Comparison of ENCODE assay signal across 13 mouse cellular contexts in the genomic region with DNA sequence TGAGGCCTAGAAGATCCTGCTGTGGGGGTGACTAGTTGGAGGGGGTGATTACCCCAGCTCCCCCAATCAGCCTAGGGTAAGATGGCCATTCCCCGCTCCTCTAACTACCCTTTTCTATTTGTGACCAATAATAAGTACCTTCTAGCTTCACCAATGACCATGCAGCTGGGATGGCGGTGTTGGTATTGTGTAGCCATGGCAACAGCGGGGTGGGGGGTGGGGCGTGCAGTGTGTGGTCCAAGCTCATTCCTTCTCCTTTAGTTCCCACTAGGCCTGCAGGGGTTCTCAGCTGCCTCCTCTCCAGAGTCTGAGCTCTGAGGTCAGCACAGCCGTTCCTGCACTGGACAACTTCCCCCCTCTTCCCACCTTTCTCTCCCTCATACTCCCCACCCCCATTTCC. TPM values are rescaled to one million over a fixed set of nuclear protein-coding genes. Genes with fewer than 3 reads are reported as not detected.
DNase-seq lines count a peak whose midpoint lies in the region; ATAC-seq and TF ChIP-seq lines count a peak whose summit lies in the region.
"Had no signal": no experiment of that assay in that cellular context is flagged by ENCODE, and none has a peak within 500 bp of the region (broad histone marks: within the 10 kb centered on the region; RNA-seq: fewer than 3 reads in every experiment).

No protein-coding gene starts in this region.

- ATAC-seq in midbrain, embryonic 13.5 days = peak; percentile 82
- ATAC-seq: intestine, embryonic 15.5 days had no signal

- no peaks in the 10 kb centered on the region for H3K27me3 ChIP-seq in heart, adult 2 months (ENCODE audit: control insufficient read depth, insufficient read depth, low read length)
- H3K27me3 ChIP-seq in midbrain, embryonic 13.5 days = no peaks in the 10 kb centered on the region
- H3K27me3 ChIP-seq: intestine, embryonic 15.5 days had no signal

- WGBS in heart, adult 2 months = 58% methylated on average over 5 of the region's 5 CpGs
- WGBS in midbrain, embryonic 13.5 days = 5% methylated on average over 5 of the region's 5 CpGs

- peak overlapping the region; percentile 70; the same call in 1 of the 2 replicates for H3K27ac ChIP-seq in heart, adult 2 months
- peak overlapping the region; percentile 53 for H3K27ac ChIP-seq in midbrain, embryonic 13.5 days
- H3K27ac ChIP-seq: intestine, embryonic 15.5 days had no signal

- H3K9me3 ChIP-seq in midbrain, embryonic 13.5 days = no peaks in the 10 kb centered on the region
- H3K9me3 ChIP-seq: intestine, embryonic 15.5 days had no signal

- no peak overlapping the region for H3K4me3 ChIP-seq in heart, adult 2 months
- H3K4me3 ChIP-seq in midbrain, embryonic 13.5 days (replicated peaks) = no peak overlapping the region
- H3K4me3 ChIP-seq: erythroblast, embryonic 14.5 days; intestine, embryonic 15.5 days had no signal

- TF ChIP-seq CTCF in heart, adult 2 months (IDR thresholded peaks at IDR 0.05) = no peak

- H3K9ac ChIP-seq in heart, adult 2 months (ENCODE audit: low read depth, low read length) = no peak overlapping the region
- H3K9ac ChIP-seq in midbrain, embryonic 13.5 days (replicated peaks) = no peak overlapping the region
- H3K9ac ChIP-seq: intestine, embryonic 15.5 days had no signal

- H3K4me2 ChIP-seq in midbrain, embryonic 13.5 days (replicated peaks) = no peak overlapping the region
- H3K4me2 ChIP-seq: intestine, embryonic 15.5 days had no signal

- TF ChIP-seq POLR2A in heart, adult 2 months (IDR thresholded peaks at IDR 0.05; ENCODE audit: insufficient read depth, low read depth, low read length) = no peak

- no peak for TF ChIP-seq EP300 in heart, adult 2 months (IDR thresholded peaks at IDR 0.05; ENCODE audit: insufficient read depth, low read depth, low read length)

- H3K4me1 ChIP-seq in heart, adult 2 months (ENCODE audit: control insufficient read depth, insufficient read depth, low read length) = peaks cover 19% of the 10 kb centered on the region
- H3K4me1 ChIP-seq in midbrain, embryonic 13.5 days (replicated peaks) = peaks cover 19% of the 10 kb centered on the region

- no peak for DNase-seq in heart, adult 2 months
- no peak for DNase-seq in heart, postnatal 4 days
- DNase-seq in NIH3T3 (ENCODE audit: low read depth) = peak; percentile 29
- peak; percentile 41 for DNase-seq in forelimb bud, embryonic 11.5 days (ENCODE audit: low read depth, low spot score)
- no peak for DNase-seq in spleen, adult 18-20 months
- no peak for DNase-seq in spleen, postnatal 10 days (ENCODE audit: low spot score in 2 of 2)
- DNase-seq in adrenal gland, postnatal 4 days (ENCODE audit: low spot score in 2 of 2) = no peak
- DNase-seq: cerebellum, adult 11 months had no signal

- no peaks in the 10 kb centered on the region for H3K36me3 ChIP-seq in heart, adult 2 months (ENCODE audit: control insufficient read depth, insufficient read depth, low read length)
- no peaks in the 10 kb centered on the region for H3K36me3 ChIP-seq in midbrain, embryonic 13.5 days
- H3K36me3 ChIP-seq: intestine, embryonic 15.5 days had no signal

- intact Hi-C loops in heart, adult 2 months (cut with DNase I) = no loop called here

- H3K79me2 ChIP-seq in heart, adult 2 months (replicated peaks; ENCODE audit: control insufficient read depth, insufficient read depth, low read length) = no peaks in the 10 kb centered on the region

RNA-seq across cellular contexts. Expression of a gene that starts 9.5 kb away (rescaled TPM):
- 10 to 100 TPM; 29.3 to 40.9 TPM for total RNA-seq in heart, adult 2 months (2021)
- polyA plus RNA-seq in heart, adult 2 months (2012; rRNA removed) = 23.0 and 40.2 TPM in 2 replicates
- 10 to 100 TPM; 21.1 to 21.5 TPM for total RNA-seq in heart, postnatal 4 days (2021)
- polyA plus RNA-seq in midbrain, embryonic 13.5 days (2015; fragmentation: Nextera tagmentation; extraction: Ambion mirVana) = 5.4 TPM in 2 replicates
- total RNA-seq in adrenal gland, postnatal 4 days (2021) = 10 to 100 TPM in 1 of 2 experiments, 1 to 10 TPM in 1; 4.9 to 18.5 TPM
- total RNA-seq: megakaryocyte progenitor cell, adult 5-6 weeks had no signal
- polyA plus RNA-seq: C2C12; erythroblast, embryonic 14.5 days had no signal

RNA-seq across cellular contexts. Expression of a gene that starts 50.9 kb away (rescaled TPM):
- total RNA-seq in heart, adult 2 months (2021) = 10 to 100 TPM in 1 of 2 experiments, 1 to 10 TPM in 1; 8.7 to 11.6 TPM
- 8.8 and 13.0 TPM in 2 replicates for polyA plus RNA-seq in heart, adult 2 months (2012; rRNA removed)
- total RNA-seq in heart, postnatal 4 days (2021) = 10 to 100 TPM; 13.4 to 13.7 TPM
- polyA plus RNA-seq in midbrain, embryonic 13.5 days (2015; fragmentation: Nextera tagmentation; extraction: Ambion mirVana) = 67.4 and 68.1 TPM in 2 replicates
- total RNA-seq in adrenal gland, postnatal 4 days (2021) = 10 to 100 TPM; 14.4 to 20.4 TPM

Comparison
In these comparisons a context has a peak if more than half of its experiments do, and no peak if none do; other contexts are left out.
1. DNase-seq: peak in NIH3T3 (single experiment) and forelimb bud, embryonic 11.5 days (single experiment); none in heart, adult 2 months (0 of 2), heart, postnatal 4 days (single experiment), spleen, adult 18-20 months (0 of 2), spleen, postnatal 10 days (0 of 2) and adrenal gland, postnatal 4 days (0 of 2).